Mouse (Mus musculus) testis, adult 2 months (tissue): Measurements from ENCODE around the gene Dohh. TPM values are rescaled to one million over a fixed set of nuclear protein-coding genes. Genes with fewer than 3 reads are reported as not detected.

Experiments
- H3K27ac ChIP-seq: fragments of 200-500 bp; 2 replicates; pipeline ENCODE4 v1.5.1; 2012; ENCODE audit warnings: low read depth, low read length; ENCODE audit not compliant: control insufficient read depth, insufficient read depth
- H3K27me3 ChIP-seq: fragments of 200-500 bp; 2 replicates; pipeline ENCODE4 v1.6.1; 2012; ENCODE audit warnings: mild to moderate bottlenecking, low read length, moderate library complexity; ENCODE audit not compliant: control insufficient read depth, insufficient read depth
- H3K36me3 ChIP-seq: fragments of 200-500 bp; 2 replicates; pipeline ENCODE4 v1.6.1; 2012; ENCODE audit warnings: mild to moderate bottlenecking, low read length; ENCODE audit not compliant: control insufficient read depth, insufficient read depth
- H3K4me1 ChIP-seq: fragments of 200-500 bp; 2 replicates; pipeline ENCODE4 v1.6.1; 2012; ENCODE audit warnings: low read length; ENCODE audit not compliant: control insufficient read depth, insufficient read depth
- H3K4me3 ChIP-seq: fragments of 200-500 bp; 2 replicates; pipeline ENCODE4 v1.5.1; 2012; ENCODE audit warnings: low read depth, mild to moderate bottlenecking, low read length, moderate library complexity, mixed read lengths; ENCODE audit not compliant: control insufficient read depth
- CTCF ChIP-seq: fragments of 200-500 bp; IDR thresholded peaks from 2 replicates; pipeline ENCODE4 v1.5.1; 2012; ENCODE audit warnings: low read depth, mild to moderate bottlenecking, inconsistent platforms, low read length, moderate library complexity; ENCODE audit not compliant: control insufficient read depth, insufficient read depth, insufficient replicate concordance
- POLR2A ChIP-seq: fragments of 200-500 bp; IDR thresholded peaks from 2 replicates; pipeline ENCODE4 v1.6.1; 2012; ENCODE audit warnings: low read depth, mild to moderate bottlenecking, inconsistent platforms, low read length, moderate library complexity; ENCODE audit not compliant: control insufficient read depth
- polyA plus RNA-seq: library from polyadenylated mRNA; depleted of rRNA; stranded (reverse); fragments of >200 nt; gene quantifications from 2 replicates; pipeline ENCODE4 v1.2.3, GENCODE M21; 2012

The Dohh gene
- polyA plus RNA-seq, 1 experiment: 38.5 TPM

- Histone ChIP-seq H3K27ac (no peak overlapping the region), H3K36me3 (no peaks in the 10 kb centered on the region), H3K4me1 (peaks cover 31% of the 10 kb centered on the region), H3K4me3 (no peak overlapping the region), H3K27me3 (no peaks in the 10 kb centered on the region)
- TF ChIP-seq POLR2A (no peak), CTCF (no peak)
Measured at GRCm38 (mm10) chr10:81427804-81428506, 43.7 kb downstream of the Dohh start.

GRCm38 (mm10) chr10:81428507-81428870 is 44.3 kb downstream of the Dohh start:
- Histone ChIP-seq H3K27ac (no peak overlapping the region), H3K4me1 (peaks cover 37% of the 10 kb centered on the region), H3K4me3 (no peak overlapping the region), H3K36me3 (no peaks in the 10 kb centered on the region), H3K27me3 (no peaks in the 10 kb centered on the region)
- no peak for TF ChIP-seq POLR2A
- no peak for TF ChIP-seq CTCF

DNA sequence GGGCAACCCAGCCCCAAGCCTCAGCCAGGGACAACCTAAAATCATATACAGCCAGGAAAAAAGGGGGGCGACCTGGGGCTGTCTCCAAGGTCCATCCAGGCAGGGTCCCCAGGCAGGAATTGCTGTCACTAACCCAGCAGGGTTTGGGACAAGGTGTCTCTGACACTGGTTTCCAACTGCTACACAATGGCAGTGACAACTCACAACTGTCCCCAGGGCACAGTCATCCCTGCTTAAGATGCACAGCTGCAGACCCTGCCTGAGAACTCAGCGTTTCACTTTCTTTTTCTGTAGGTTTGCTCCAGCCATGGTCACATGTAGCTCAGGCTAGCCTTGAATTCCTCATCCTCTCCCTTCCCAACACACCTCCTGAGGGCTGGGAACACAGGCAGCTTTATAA is 44.9 kb downstream of the Dohh start:
- H3K4me3 ChIP-seq: no peak overlapping the region
- peaks cover 42% of the 10 kb centered on the region for H3K4me1 ChIP-seq
- H3K27me3 ChIP-seq: no peaks in the 10 kb centered on the region
- no peak for TF ChIP-seq POLR2A
- no peak overlapping the region for H3K27ac ChIP-seq
- H3K36me3 ChIP-seq: no peaks in the 10 kb centered on the region

DNA sequence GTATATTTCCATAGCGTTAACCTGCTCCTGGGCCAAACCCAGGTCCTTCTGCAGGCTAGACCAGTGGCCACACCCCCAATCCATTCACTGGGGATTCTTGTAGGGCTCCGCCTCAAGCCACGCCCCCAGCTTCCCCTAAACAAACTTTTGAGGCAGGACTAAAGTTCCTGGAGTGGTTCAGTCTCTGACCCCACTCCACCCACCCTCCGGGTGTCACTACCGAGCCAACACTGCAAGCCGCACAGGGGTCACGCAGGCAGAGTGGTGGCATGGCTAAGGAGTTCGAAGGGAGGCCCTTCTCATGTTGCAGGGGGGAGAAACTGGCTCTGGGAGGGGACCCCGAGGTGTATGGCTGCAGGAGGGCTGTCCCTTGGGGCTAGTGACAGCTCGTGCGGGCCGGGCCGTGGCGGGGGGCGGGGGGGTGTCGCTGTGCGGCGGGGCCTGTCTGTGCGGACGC is 45.4 kb downstream of the Dohh start:
- Histone ChIP-seq H3K4me3 (peak overlapping the region; percentile 76), H3K36me3 (no peaks in the 10 kb centered on the region), H3K27me3 (no peaks in the 10 kb centered on the region), H3K27ac (peak overlapping the region; percentile 71), H3K4me1 (peaks cover 45% of the 10 kb centered on the region)
- TF ChIP-seq CTCF: no peak
- TF ChIP-seq POLR2A: peak; percentile 46; the same call in 1 of the 2 replicates

GRCm38 (mm10) chr10:81430141-81430830 is 46.1 kb downstream of the Dohh start:
- Histone ChIP-seq H3K27ac (peak overlapping the region; percentile 77), H3K4me1 (peaks cover 45% of the 10 kb centered on the region), H3K36me3 (no peaks in the 10 kb centered on the region), H3K4me3 (peak overlapping the region; percentile 76), H3K27me3 (no peaks in the 10 kb centered on the region)
- TF ChIP-seq CTCF (no peak), POLR2A (no peak; the same call in 1 of the 2 replicates)

DNA sequence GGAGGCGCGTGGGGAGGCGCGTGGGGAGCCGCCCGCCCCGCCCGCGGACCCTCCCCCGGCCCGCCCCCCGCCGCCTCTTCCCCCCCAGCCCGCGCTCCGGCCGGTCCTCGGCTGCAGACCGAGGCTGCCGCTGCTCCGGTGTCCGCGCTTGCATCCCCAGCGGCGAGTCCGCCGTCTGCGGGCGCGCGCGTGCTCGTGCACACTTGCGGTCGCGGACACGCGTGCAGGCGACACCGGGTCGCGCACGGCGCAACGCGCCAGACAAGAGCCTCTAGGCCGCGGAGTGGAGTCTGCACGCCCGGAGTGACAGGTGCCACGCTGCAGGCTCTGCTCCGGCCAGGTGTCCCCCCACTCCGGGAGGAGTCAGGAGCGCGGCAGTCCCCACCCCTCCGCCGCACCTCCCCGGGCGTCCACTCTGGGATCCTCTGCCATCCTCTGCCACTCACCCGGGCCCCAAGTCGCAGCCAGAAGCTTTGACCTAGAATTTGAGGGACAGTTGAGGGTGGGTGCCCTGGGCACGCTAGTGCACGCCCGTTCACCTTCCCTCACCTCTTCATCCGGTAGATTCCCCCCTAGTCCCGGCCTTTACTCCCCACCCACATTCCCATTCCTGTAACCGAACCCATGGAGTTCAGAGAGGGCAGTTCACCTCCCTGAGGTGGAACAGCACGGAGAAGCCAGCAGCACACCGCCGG is 46.8 kb downstream of the Dohh start:
- TF ChIP-seq POLR2A: no peak; the same call in 1 of the 2 replicates
- TF ChIP-seq CTCF: no peak
- Histone ChIP-seq H3K36me3 (no peaks in the 10 kb centered on the region), H3K27me3 (no peaks in the 10 kb centered on the region), H3K4me3 (peak overlapping the region; percentile 82), H3K4me1 (peaks cover 41% of the 10 kb centered on the region), H3K27ac (peak overlapping the region; percentile 61)

DNA sequence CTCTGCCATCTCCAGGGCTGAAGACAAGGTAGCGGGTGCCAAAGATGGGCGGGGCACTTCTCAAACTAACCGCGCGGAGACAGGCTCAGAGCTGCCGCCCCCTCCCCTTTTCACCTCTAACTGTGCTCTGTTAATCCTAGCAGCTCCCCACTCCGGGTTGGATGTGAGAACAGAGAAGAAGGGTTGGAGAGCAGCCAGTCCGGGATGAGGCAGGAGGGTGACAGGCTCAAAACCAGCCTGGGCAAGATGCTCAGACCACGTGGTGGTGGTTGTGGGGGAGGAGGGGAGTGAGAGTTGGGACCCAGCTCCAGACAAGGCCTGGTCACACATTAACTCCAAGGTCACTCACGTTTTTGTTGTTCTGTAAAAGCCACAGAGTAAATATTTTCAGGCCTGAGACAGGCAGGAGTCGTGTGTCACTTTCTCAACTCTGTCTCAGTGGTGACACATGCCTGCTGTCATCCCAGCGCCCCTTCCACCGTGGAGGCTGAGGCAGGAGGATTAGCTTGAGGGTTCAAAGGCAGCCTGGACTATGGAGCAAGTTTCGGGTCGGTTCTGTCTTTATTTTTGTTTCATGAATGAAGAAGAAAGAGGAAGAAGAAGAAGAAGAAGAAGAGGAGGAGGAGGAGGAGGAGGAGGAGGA is 47.4 kb downstream of the Dohh start:
- peak overlapping the region; percentile 61 for H3K27ac ChIP-seq
- no peak overlapping the region for H3K4me3 ChIP-seq
- H3K36me3 ChIP-seq: no peaks in the 10 kb centered on the region
- TF ChIP-seq CTCF (no peak), POLR2A (no peak)
- peaks cover 40% of the 10 kb centered on the region for H3K4me1 ChIP-seq
- no peaks in the 10 kb centered on the region for H3K27me3 ChIP-seq
